Mouse (Mus musculus) liver, adult 2 months (tissue): ENCODE results near the gene Ptpn12. TPM values are rescaled to one million over a fixed set of nuclear protein-coding genes. Genes with fewer than 3 reads are reported as not detected.

ENCODE experiments used
- DNase-seq: peaks from one replicate; pipeline ENCODE4 v3.0.0-alpha.2; 2011; ENCODE audit warnings: low read depth, low spot score; ENCODE audit errors: extremely low read depth
- H3K27ac ChIP-seq: fragments of 200-500 bp; replicated peaks from 2 replicates; pipeline ENCODE4 v1.5.1; 2012; ENCODE audit warnings: low read depth, mild to moderate bottlenecking, control low read depth, inconsistent platforms, low read length; ENCODE audit not compliant: insufficient read depth
- H3K27me3 ChIP-seq: fragments of 200-500 bp; 2 replicates; pipeline ENCODE4 v1.6.1; 2012; ENCODE audit warnings: mild to moderate bottlenecking, moderate library complexity, low read length, inconsistent platforms; ENCODE audit not compliant: control insufficient read depth, insufficient read depth
- H3K36me3 ChIP-seq: fragments of 200-500 bp; 2 replicates; pipeline ENCODE4 v1.6.1; 2012; ENCODE audit warnings: low read length, inconsistent platforms; ENCODE audit not compliant: control insufficient read depth, insufficient read depth
- H3K4me1 ChIP-seq: fragments of 200-500 bp; 2 replicates; pipeline ENCODE4 v1.6.1; 2011; ENCODE audit warnings: low read length; ENCODE audit not compliant: control insufficient read depth, insufficient read depth
- H3K4me3 ChIP-seq: fragments of 200-500 bp; 2 replicates; pipeline ENCODE4 v1.5.1; 2011; ENCODE audit warnings: low read depth, mild to moderate bottlenecking, control low read depth, low read length, moderate library complexity; ENCODE audit not compliant: insufficient read depth
- H3K79me2 ChIP-seq: fragments of 200-500 bp; 2 replicates; pipeline ENCODE4 v1.6.1; 2012; ENCODE audit warnings: inconsistent platforms, mild to moderate bottlenecking, low read length, moderate library complexity; ENCODE audit not compliant: control insufficient read depth, insufficient read depth
- H3K9ac ChIP-seq: fragments of 200-500 bp; 2 replicates; pipeline ENCODE4 v1.6.1; 2012; ENCODE audit warnings: low read depth, mild to moderate bottlenecking, control low read depth, inconsistent platforms, low read length
- CTCF ChIP-seq: fragments of 200-500 bp; IDR thresholded peaks from 2 replicates; pipeline ENCODE4 v1.5.1; 2011; ENCODE audit warnings: low read depth, low read length, control low read depth
- POLR2A ChIP-seq: fragments of 200-500 bp; IDR thresholded peaks from 2 replicates; pipeline ENCODE4 v1.6.1; 2011; ENCODE audit warnings: low read length, control low read depth; ENCODE audit not compliant: insufficient read depth; ENCODE audit errors: extremely low read depth
- WGBS: fragments of 180-500 bp; shearing (Covaris S2); methylation state at CpG from one replicate; pipeline ENCODE4 v1.1.7; 2018; 5-methylcytosine and 5-hydroxymethylcytosine counted together
- polyA plus RNA-seq: library from polyadenylated mRNA; depleted of rRNA; stranded (reverse); fragments of >200 nt; gene quantifications from 2 replicates; pipeline ENCODE4 v1.2.3, GENCODE M21; 2012
- total RNA-seq: library from RNA; depleted of rRNA; stranded (reverse); fragments of >200 nt; gene quantifications from 2 replicates; pipeline ENCODE4 v1.2.3, GENCODE M21; 2014

The Ptpn12 gene
- total and polyA plus RNA-seq, 2 experiments, result 11.5 to 19.4 TPM

DNA sequence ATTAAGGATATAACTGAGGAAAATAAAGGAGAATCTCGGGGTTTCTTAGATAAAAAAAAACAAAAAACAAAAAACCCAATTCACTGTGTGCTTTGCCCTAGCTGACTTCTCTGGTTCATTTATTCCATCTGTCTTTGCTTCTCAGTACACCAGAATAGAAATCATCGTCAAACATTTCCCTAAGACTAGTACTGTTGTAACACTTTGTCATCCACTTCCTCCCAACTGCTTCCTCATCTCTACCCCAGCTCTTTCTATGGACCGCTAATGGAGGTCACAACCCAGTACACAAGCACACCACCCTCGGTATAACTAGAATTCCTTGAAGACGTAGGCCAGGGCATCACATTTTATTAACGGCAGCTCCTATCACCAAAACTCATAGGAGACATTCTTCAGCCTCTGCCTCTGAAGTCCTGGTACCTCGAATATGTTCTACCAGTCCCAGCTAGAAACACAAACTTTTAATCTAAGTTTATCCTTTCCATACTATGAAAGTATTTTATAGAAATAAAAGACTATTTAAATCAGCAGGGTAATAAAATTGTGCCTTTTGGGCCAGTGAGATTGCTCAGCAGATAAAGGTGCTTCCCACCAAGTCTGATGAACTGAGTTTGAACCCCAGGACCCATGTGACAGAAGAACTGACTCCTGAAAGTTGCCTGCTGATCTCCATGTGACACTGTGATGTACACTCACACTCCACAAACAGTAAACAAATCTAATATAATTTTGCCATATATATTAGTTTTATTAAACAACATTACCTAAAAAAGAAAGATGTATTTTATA is 19.8 kb downstream of the Ptpn12 start:
- no peak for TF ChIP-seq POLR2A
- TF ChIP-seq CTCF, result no peak
- WGBS, result 66% methylated on average over 7 of the region's 7 CpGs
- DNase-seq, result no peak

DNA sequence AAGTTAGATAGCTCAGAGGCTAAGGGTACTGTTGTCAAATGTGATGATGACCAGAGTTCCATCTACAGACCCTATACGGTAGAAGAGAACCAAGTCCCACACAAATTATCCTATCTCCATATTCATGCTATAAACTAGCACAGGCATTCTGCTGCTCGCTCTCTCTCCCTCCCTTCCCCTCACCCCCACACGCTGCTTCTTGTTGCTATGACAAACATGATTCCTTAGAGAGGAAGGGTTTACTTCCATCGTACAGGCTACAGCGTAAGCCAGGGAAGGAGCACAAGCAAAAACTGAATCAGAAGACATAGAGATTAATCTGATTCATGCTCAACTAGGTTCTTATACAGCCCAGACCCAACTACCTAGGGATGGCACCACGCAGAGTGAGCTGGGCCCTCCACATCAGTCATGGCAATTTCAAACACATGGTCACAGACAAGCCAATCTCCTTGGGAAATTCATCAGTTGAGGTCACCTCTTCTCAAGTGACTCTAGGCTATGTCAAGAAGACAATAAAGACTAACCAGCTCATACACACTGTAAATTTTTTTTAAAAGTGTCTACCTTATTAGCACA is 21.2 kb downstream of the Ptpn12 start:
- Histone ChIP-seq H3K4me1 (peaks cover 10% of the 10 kb centered on the region; the same call in 1 of the 2 replicates), H3K27ac (no peak overlapping the region), H3K9ac (no peak overlapping the region), H3K4me3 (no peak overlapping the region), H3K79me2 (peaks cover 22% of the 10 kb centered on the region; the same call in 1 of the 2 replicates), H3K27me3 (no peaks in the 10 kb centered on the region), H3K36me3 (no peaks in the 10 kb centered on the region)
- WGBS, result 76% methylated on average over 6 of the region's 6 CpGs
- DNase-seq, result no peak
- TF ChIP-seq CTCF (no peak), POLR2A (no peak)

More for the DNA sequence above, 19.8 kb downstream of the Ptpn12 start:
- Histone ChIP-seq H3K79me2 (peaks cover 23% of the 10 kb centered on the region; the same call in 1 of the 2 replicates), H3K36me3 (no peaks in the 10 kb centered on the region), H3K27ac (no peak overlapping the region), H3K27me3 (no peaks in the 10 kb centered on the region), H3K4me3 (no peak overlapping the region), H3K4me1 (peaks cover 7% of the 10 kb centered on the region; the same call in 1 of the 2 replicates), H3K9ac (no peak overlapping the region)

DNA sequence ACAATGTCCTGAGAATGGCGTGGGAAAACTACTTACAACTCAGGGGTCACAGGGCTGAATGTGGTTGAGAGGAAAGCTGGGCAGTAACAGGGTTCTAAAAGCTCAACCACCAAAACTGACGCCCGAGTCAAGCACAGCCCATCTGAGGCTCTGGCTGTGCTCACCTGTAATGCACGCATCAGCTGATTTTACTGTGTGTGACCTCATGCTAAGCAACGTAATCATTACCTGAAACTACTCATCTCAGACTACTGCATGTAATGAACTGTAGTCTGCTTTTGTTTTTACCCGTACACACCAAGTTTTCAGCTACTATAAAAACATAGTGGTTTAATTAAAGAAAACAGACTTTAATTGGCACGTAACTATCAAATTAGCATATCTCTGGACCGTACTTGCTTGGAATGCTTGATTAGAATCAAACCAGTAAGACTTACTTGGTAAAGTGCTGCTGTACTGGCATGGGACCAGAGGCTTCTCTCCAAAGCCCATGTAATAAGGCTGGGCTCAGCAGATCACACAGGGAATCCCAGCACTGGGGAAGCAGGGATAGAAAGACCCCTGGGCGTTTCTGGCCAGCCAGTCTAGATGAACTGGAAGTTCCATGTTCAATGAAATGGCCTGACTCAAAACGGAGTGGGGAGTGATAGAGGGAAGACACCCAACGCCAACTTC is 22.2 kb downstream of the Ptpn12 start:
- Histone ChIP-seq H3K4me1 (peaks cover 8% of the 10 kb centered on the region; the same call in 1 of the 2 replicates), H3K79me2 (peaks cover 22% of the 10 kb centered on the region; the same call in 1 of the 2 replicates), H3K27me3 (no peaks in the 10 kb centered on the region), H3K9ac (no peak overlapping the region), H3K4me3 (no peak overlapping the region), H3K27ac (no peak overlapping the region), H3K36me3 (peaks cover 3% of the 10 kb centered on the region)
- 61% methylated on average over 11 of the region's 11 CpGs for WGBS
- TF ChIP-seq CTCF, result no peak
- TF ChIP-seq POLR2A, result no peak
- no peak for DNase-seq

DNA sequence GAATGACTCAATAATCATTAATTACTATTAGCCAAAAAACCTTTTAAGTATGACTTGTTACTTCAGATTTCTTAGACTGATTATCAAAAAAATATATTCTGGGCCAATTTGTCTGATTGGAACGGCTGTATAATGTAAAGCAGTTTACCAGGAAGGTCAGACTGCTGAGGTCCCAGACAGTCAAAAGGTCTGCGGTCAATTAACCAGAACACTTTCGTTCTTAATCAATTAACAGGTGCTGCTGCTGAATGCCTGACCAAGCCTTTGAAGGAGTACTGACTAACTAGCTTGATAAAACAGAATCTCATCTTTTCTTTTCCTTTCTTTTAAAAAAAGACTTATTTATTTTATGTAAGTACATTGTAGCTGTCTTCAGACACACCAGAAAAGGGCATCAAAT is 23.1 kb downstream of the Ptpn12 start:
- Histone ChIP-seq H3K27ac (no peak overlapping the region), H3K9ac (no peak overlapping the region), H3K27me3 (no peaks in the 10 kb centered on the region), H3K36me3 (peaks cover 6% of the 10 kb centered on the region), H3K4me1 (peaks cover 8% of the 10 kb centered on the region; the same call in 1 of the 2 replicates), H3K4me3 (no peak overlapping the region), H3K79me2 (peaks cover 19% of the 10 kb centered on the region)
- DNase-seq, result no peak
- TF ChIP-seq POLR2A (no peak), CTCF (no peak)
- 78% methylated on average over 3 of the region's 3 CpGs for WGBS

DNA sequence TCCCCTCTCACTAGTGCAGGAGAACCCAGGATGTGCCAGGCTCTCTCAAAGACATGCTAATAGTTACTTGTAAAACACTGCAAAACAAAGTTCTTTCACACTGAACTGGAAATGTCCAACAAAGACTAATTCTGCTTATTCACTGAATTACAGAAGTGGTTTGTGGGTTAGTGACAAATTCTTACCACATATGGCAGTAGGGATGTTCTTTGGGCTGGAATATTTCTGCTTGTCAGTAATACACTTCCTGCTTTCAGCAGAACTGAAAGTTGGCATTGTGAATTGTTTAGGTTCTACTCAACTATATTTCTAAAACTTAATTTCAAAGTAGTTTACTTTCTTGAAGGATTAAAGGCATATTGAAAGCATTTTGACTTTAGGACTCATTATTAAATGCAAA is 25.5 kb downstream of the Ptpn12 start:
- H3K9ac ChIP-seq, result no peak overlapping the region
- H3K36me3 ChIP-seq, result peaks cover 8% of the 10 kb centered on the region
- H3K27ac ChIP-seq, result no peak overlapping the region
- peaks cover 20% of the 10 kb centered on the region for H3K79me2 ChIP-seq
- H3K4me3 ChIP-seq, result no peak overlapping the region
- peak; percentile 59 for DNase-seq
- TF ChIP-seq CTCF, result no peak
- TF ChIP-seq POLR2A, result no peak
- H3K27me3 ChIP-seq, result no peaks in the 10 kb centered on the region
- peaks cover 11% of the 10 kb centered on the region; the same call in 1 of the 2 replicates for H3K4me1 ChIP-seq

DNA sequence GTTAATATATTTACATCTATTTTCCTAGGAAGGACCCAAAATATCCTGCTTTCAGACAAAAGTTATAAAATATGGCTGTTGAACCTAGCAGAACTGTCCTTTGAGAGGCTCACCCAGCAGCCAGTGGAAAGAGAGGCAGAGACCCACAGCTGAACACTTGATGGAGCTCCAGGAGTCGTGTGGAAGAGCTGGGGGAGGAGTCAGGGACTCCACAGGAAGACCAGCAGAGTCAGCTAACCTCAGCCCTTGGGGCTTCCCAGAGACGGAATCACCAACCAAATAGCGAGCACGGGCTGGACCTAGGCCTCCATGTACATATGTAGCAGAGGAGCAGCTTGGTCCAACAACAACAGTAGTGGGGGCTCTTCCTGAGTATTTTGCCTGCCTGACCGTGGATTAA is 38.6 kb downstream of the Ptpn12 start:
- Histone ChIP-seq H3K27me3 (no peaks in the 10 kb centered on the region), H3K27ac (no peak overlapping the region), H3K4me3 (no peak overlapping the region), H3K36me3 (peaks cover 24% of the 10 kb centered on the region), H3K9ac (no peak overlapping the region), H3K79me2 (no peaks in the 10 kb centered on the region; the same call in 1 of the 2 replicates), H3K4me1 (no peaks in the 10 kb centered on the region)
- TF ChIP-seq POLR2A, result no peak
- TF ChIP-seq CTCF, result peak; percentile 50
- 56% methylated on average over 5 of the region's 5 CpGs for WGBS
- DNase-seq, result no peak
